Mouse (Mus musculus) myocyte (in vitro differentiated cells): Measurements from ENCODE around the gene Gigyf1. TPM values are rescaled to one million over a fixed set of nuclear protein-coding genes. Genes with fewer than 3 reads are reported as not detected.

ENCODE experiments used
- H3K27me3 ChIP-seq: one replicate; pipeline ENCODE4 v1.6.1; 2011; ENCODE audit not compliant: control insufficient read depth, insufficient read depth, insufficient read length
- H3K36me3 ChIP-seq: one replicate; pipeline ENCODE4 v1.6.1; 2011; ENCODE audit not compliant: control insufficient read depth, insufficient read depth
- H3K4me2 ChIP-seq: one replicate; pipeline ENCODE4 v1.6.1; 2011; ENCODE audit warnings: low read depth, control low read depth
- H3K4me3 ChIP-seq: one replicate; pipeline ENCODE4 v1.5.1; 2011; ENCODE audit warnings: mild to moderate bottlenecking, control low read depth, moderate library complexity
- H3K79me2 ChIP-seq: one replicate; pipeline ENCODE4 v1.6.1; 2011; ENCODE audit not compliant: control insufficient read depth, insufficient read depth
- H3ac ChIP-seq: one replicate; pipeline ENCODE4 v1.6.1; 2011; ENCODE audit not compliant: control insufficient read depth, insufficient read length
- CEBPB ChIP-seq: IDR thresholded peaks from 2 replicates; pipeline ENCODE4 v1.6.1; 2011; ENCODE audit warnings: mild to moderate bottlenecking, moderate library complexity; ENCODE audit not compliant: poor library complexity, insufficient read depth, severe bottlenecking
- E2F4 ChIP-seq: IDR thresholded peaks from one replicate; pipeline ENCODE4 v1.6.1; 2011; ENCODE audit warnings: mild to moderate bottlenecking, control low read depth, moderate library complexity; ENCODE audit not compliant: insufficient read depth
- MAX ChIP-seq: IDR thresholded peaks from one replicate; pipeline ENCODE4 v1.6.1; 2011; ENCODE audit warnings: low read depth, mild to moderate bottlenecking, control low read depth
- MYOD1 ChIP-seq, 3 experiments: IDR thresholded peaks; one replicate each; pipeline ENCODE4 v1.6.1; 2011; ENCODE audit warnings: control low read depth in 2 of 3, low read depth in 2 of 3, mild to moderate bottlenecking in 2 of 3, moderate library complexity in 1 of 3; ENCODE audit not compliant: insufficient read length in 2 of 3, control insufficient read depth in 1 of 3
- MYOG ChIP-seq, 3 experiments: IDR thresholded peaks; one replicate each; pipeline ENCODE4 v1.6.1; 2011; ENCODE audit warnings: control low read depth in 2 of 3, low read depth in 2 of 3, mild to moderate bottlenecking in 2 of 3; ENCODE audit not compliant: insufficient read length in 2 of 3, control insufficient read depth in 1 of 3, insufficient read depth in 1 of 3
- POLR2A ChIP-seq: IDR thresholded peaks from one replicate; pipeline ENCODE4 v1.6.1; 2011; ENCODE audit warnings: low read depth, mild to moderate bottlenecking, control low read depth, moderate library complexity; ENCODE audit not compliant: insufficient read length
- POLR2AphosphoS2 ChIP-seq: IDR thresholded peaks from one replicate; pipeline ENCODE4 v1.6.1; 2011; ENCODE audit warnings: low read depth, control low read depth; ENCODE audit not compliant: insufficient read length
- REST ChIP-seq: IDR thresholded peaks from one replicate; pipeline ENCODE4 v1.6.1; 2011; ENCODE audit warnings: mild to moderate bottlenecking, control low read depth, moderate library complexity; ENCODE audit not compliant: insufficient read depth, insufficient read length
- SRF ChIP-seq: IDR thresholded peaks from one replicate; pipeline ENCODE4 v1.6.1; 2011; ENCODE audit warnings: low read depth; ENCODE audit not compliant: control insufficient read depth, insufficient read length
- TCF12 ChIP-seq: IDR thresholded peaks from one replicate; pipeline ENCODE4 v1.6.1; 2011; ENCODE audit warnings: mild to moderate bottlenecking, control low read depth; ENCODE audit not compliant: poor library complexity, insufficient read depth, severe bottlenecking
- TCF3 ChIP-seq: IDR thresholded peaks from one replicate; pipeline ENCODE4 v1.6.1; 2011; ENCODE audit warnings: low read depth, control low read depth; ENCODE audit not compliant: insufficient read length
- USF1 ChIP-seq: IDR thresholded peaks from one replicate; pipeline ENCODE4 v1.6.1; 2011; ENCODE audit warnings: low read depth, mild to moderate bottlenecking, control low read depth, moderate library complexity
- polyA plus RNA-seq: library from polyadenylated mRNA; unstranded; fragments of >200 nt; fragmentation: generic; extraction: Trizol; gene quantifications from one replicate; pipeline ENCODE4 v1.2.1, GENCODE M21; 2012; ENCODE audit warnings: missing spikeins

Gigyf1 gene
- polyA plus RNA-seq, 1 experiment = 9.6 TPM

GRCm38 (mm10) chr5:137565744-137566143, 47.4 kb downstream of the Gigyf1 start:
- H3K36me3 ChIP-seq = no peaks in the 10 kb centered on the region
- peaks cover 24% of the 10 kb centered on the region for H3K27me3 ChIP-seq
- H3K4me3 ChIP-seq = no peak overlapping the region
- no peak overlapping the region for H3ac ChIP-seq
- no peak overlapping the region for H3K4me2 ChIP-seq
- H3K79me2 ChIP-seq = no peaks in the 10 kb centered on the region
- no peak for TF ChIP-seq E2F4
- TF ChIP-seq POLR2AphosphoS2 = no peak
- no peak for TF ChIP-seq MYOG (IDR thresholded peaks at IDR 0.05; ENCODE audit: control insufficient read depth in 1 of 3, insufficient read depth in 1 of 3, insufficient read length in 2 of 3, low read depth in 2 of 3)
- no peak for TF ChIP-seq TCF3
- no peak for TF ChIP-seq MYOD1 (IDR thresholded peaks at IDR 0.05; ENCODE audit: control insufficient read depth in 1 of 3, insufficient read length in 2 of 3, low read depth in 2 of 3)
- TF ChIP-seq REST = no peak
- no peak for TF ChIP-seq MAX
- TF ChIP-seq POLR2A = no peak
- no peak for TF ChIP-seq USF1

GRCm38 (mm10) chr5:137566416-137566815, 48.1 kb downstream of the Gigyf1 start:
- Histone ChIP-seq H3K4me3 (no peak overlapping the region), H3K79me2 (no peaks in the 10 kb centered on the region), H3ac (no peak overlapping the region), H3K36me3 (no peaks in the 10 kb centered on the region), H3K4me2 (no peak overlapping the region), H3K27me3 (peaks cover 20% of the 10 kb centered on the region)
- TF ChIP-seq POLR2A (no peak), POLR2AphosphoS2 (no peak), MYOG (IDR thresholded peaks at IDR 0.05; ENCODE audit: control insufficient read depth in 1 of 3, insufficient read depth in 1 of 3, insufficient read length in 2 of 3, low read depth in 2 of 3) (no peak), TCF3 (no peak), SRF (no peak), MAX (no peak), CEBPB (no peak), TCF12 (no peak), USF1 (no peak), E2F4 (no peak), MYOD1 (IDR thresholded peaks at IDR 0.05; ENCODE audit: control insufficient read depth in 1 of 3, insufficient read length in 2 of 3, low read depth in 2 of 3) (no peak), REST (no peak)

GRCm38 (mm10) chr5:137568223-137568798, 50.0 kb downstream of the Gigyf1 start:
- H3K4me2 ChIP-seq = no peak overlapping the region
- TF ChIP-seq MYOD1 (IDR thresholded peaks at IDR 0.05; ENCODE audit: control insufficient read depth in 1 of 3, insufficient read length in 2 of 3, low read depth in 2 of 3) (no peak), MYOG (IDR thresholded peaks at IDR 0.05; ENCODE audit: control insufficient read depth in 1 of 3, insufficient read depth in 1 of 3, insufficient read length in 2 of 3, low read depth in 2 of 3) (no peak), USF1 (no peak), POLR2AphosphoS2 (no peak), SRF (no peak), E2F4 (no peak), REST (no peak), MAX (no peak), POLR2A (no peak), CEBPB (no peak), TCF3 (no peak), TCF12 (no peak)
- H3ac ChIP-seq = no peak overlapping the region
- peaks cover 5% of the 10 kb centered on the region for H3K27me3 ChIP-seq
- H3K79me2 ChIP-seq = no peaks in the 10 kb centered on the region
- H3K36me3 ChIP-seq = no peaks in the 10 kb centered on the region
- no peak overlapping the region for H3K4me3 ChIP-seq

- Histone ChIP-seq H3K27me3 (peaks cover 8% of the 10 kb centered on the region), H3K36me3 (no peaks in the 10 kb centered on the region), H3K4me3 (peak overlapping the region; percentile 2), H3K4me2 (peak overlapping the region; percentile 66), H3K79me2 (no peaks in the 10 kb centered on the region), H3ac (no peak overlapping the region)
- TF ChIP-seq MYOG (IDR thresholded peaks at IDR 0.05; ENCODE audit: control insufficient read depth in 1 of 3, insufficient read depth in 1 of 3, insufficient read length in 2 of 3, low read depth in 2 of 3) (no peak), TCF12 (no peak), REST (no peak), E2F4 (no peak), POLR2AphosphoS2 (no peak), TCF3 (no peak), MYOD1 (IDR thresholded peaks at IDR 0.05; ENCODE audit: control insufficient read depth in 1 of 3, insufficient read length in 2 of 3, low read depth in 2 of 3) (no peak), SRF (no peak), POLR2A (no peak), USF1 (no peak), MAX (no peak), CEBPB (no peak)
Measured at GRCm38 (mm10) chr5:137569031-137569430, 50.7 kb downstream of the Gigyf1 start.

GRCm38 (mm10) chr5:137569665-137570064, 51.3 kb downstream of the Gigyf1 start, which contains the start of gene Tfr2:
TSS of gene Tfr2 (plus strand) at chr5:137569840.
- Histone ChIP-seq H3K4me3 (peak within 1 kb of the TSS; percentile 2), H3K36me3 (no peaks in the 10 kb centered on the region), H3K4me2 (peak within 1 kb of the TSS; percentile 66), H3K27me3 (peaks cover 14% of the 10 kb centered on the region), H3K79me2 (no peaks in the 10 kb centered on the region), H3ac (no peak within 1 kb of the TSS)
- peak; percentile 36 for TF ChIP-seq POLR2A
- TF ChIP-seq MYOG (IDR thresholded peaks at IDR 0.05; ENCODE audit: control insufficient read depth in 1 of 3, insufficient read depth in 1 of 3, insufficient read length in 2 of 3, low read depth in 2 of 3) = no peak
